Mouse (Mus musculus) liver, postnatal 0 days (tissue): Measurements from ENCODE around the gene Grrp1. TPM values are rescaled to one million over a fixed set of nuclear protein-coding genes. Genes with fewer than 3 reads are reported as not detected.

Experiments used
- ATAC-seq: fragments of 200-750 bp; cut with Nextera tagmentation; 2 replicates; pipeline ENCODE4 v1.8.0; 2017; ENCODE audit warnings: mild to moderate bottlenecking, moderate library complexity
- DNase-seq: peaks from one replicate; pipeline ENCODE4 v3.0.0-alpha.2; 2016
- H3K27ac ChIP-seq: fragments of 300-500 bp; sonication (generic); 2 replicates; pipeline ENCODE4 v1.5.1; 2014; ENCODE audit warnings: antibody characterized with exemption, moderate library complexity, mild to moderate bottlenecking, low read depth
- H3K27me3 ChIP-seq: fragments of 300-500 bp; sonication (generic); 2 replicates; pipeline ENCODE4 v1.6.1; 2014; ENCODE audit warnings: low read length, control low read depth, mixed read lengths; ENCODE audit not compliant: insufficient read depth
- H3K36me3 ChIP-seq: fragments of 300-500 bp; sonication (generic); replicated peaks from 2 replicates; pipeline ENCODE4 v1.6.1; 2014; ENCODE audit warnings: mild to moderate bottlenecking, control low read depth, low read length, moderate library complexity, mixed read lengths; ENCODE audit not compliant: insufficient read depth
- H3K4me1 ChIP-seq: fragments of 300-500 bp; sonication (generic); 2 replicates; pipeline ENCODE4 v1.6.1; 2014; ENCODE audit warnings: antibody characterized with exemption, mild to moderate bottlenecking, control low read depth; ENCODE audit not compliant: insufficient read depth
- H3K4me2 ChIP-seq: fragments of 300-500 bp; sonication (generic); 2 replicates; pipeline ENCODE4 v1.6.1; 2014; ENCODE audit warnings: low read depth, mild to moderate bottlenecking, low read length, moderate library complexity, mixed read lengths
- H3K4me3 ChIP-seq: fragments of 300-500 bp; sonication (generic); 2 replicates; pipeline ENCODE4 v1.5.1; 2014; ENCODE audit warnings: low read depth, low read length
- H3K9ac ChIP-seq: fragments of 300-500 bp; sonication (generic); replicated peaks from 2 replicates; pipeline ENCODE4 v1.6.1; 2014; ENCODE audit warnings: mild to moderate bottlenecking, moderate library complexity
- H3K9me3 ChIP-seq: fragments of 300-500 bp; sonication (generic); 2 replicates; pipeline ENCODE4 v1.6.1; 2016; ENCODE audit warnings: mild to moderate bottlenecking, control low read depth, low read length, mixed read lengths
- CTCF ChIP-seq: sonication (generic); IDR thresholded peaks from 2 replicates; pipeline ENCODE4 v1.5.1; 2016; ENCODE audit warnings: antibody characterized with exemption, low read depth
- EP300 ChIP-seq: IDR thresholded peaks from 2 replicates; pipeline ENCODE4 v1.6.1; 2016; ENCODE audit warnings: antibody characterized with exemption, low read depth, mild to moderate bottlenecking
- WGBS: fragments of 180-500 bp; shearing (Covaris S2); extraction: QIAGEN DNeasy Blood & Tissue Kit; methylation state at CpG from one replicate; pipeline ENCODE4 v1.1.7; 2014; ENCODE audit not compliant: insufficient replicate concordance; 5-methylcytosine and 5-hydroxymethylcytosine counted together
- polyA plus RNA-seq: library from polyadenylated mRNA; unstranded; fragments of >200 nt; fragmentation: Nextera tagmentation; extraction: Ambion mirVana; gene quantifications from 2 replicates; pipeline ENCODE4 v1.2.1, GENCODE M21; 2015

The Grrp1 gene
- polyA plus RNA-seq, 1 experiment from 2014 or later: 1.4 TPM

DNA sequence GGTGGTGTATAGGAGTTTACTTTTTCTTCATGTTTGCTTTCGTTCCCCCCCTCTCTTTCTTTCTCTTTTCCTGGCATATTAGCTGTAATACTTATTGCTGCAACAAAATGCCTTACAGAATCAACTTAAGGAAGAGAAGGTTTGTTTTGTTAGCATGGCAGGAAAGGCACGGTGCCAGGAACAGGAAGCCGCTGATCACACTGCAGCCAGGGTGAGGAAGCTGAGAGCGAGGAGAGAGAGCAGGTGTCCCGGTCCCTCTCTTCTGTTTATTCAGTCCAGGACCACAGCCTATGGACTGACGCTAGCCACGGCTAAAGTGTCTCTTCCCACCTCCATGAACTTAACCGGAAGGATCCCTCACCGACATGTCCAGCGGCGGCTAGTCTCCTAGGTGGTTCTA, 4.4 kb upstream of the Grrp1 start:
- Histone ChIP-seq H3K4me3 (no peak overlapping the region), H3K9me3 (no peaks in the 10 kb centered on the region), H3K27ac (no peak overlapping the region), H3K4me2 (peak overlapping the region; percentile 5; the same call in 1 of the 2 replicates), H3K4me1 (peaks cover 13% of the 10 kb centered on the region), H3K27me3 (peaks cover 25% of the 10 kb centered on the region), H3K9ac (no peak overlapping the region), H3K36me3 (no peaks in the 10 kb centered on the region)
- ATAC-seq: no peak
- no peak for DNase-seq
- TF ChIP-seq EP300: no peak
- TF ChIP-seq CTCF: no peak
- WGBS: 26% methylated on average over 11 of the region's 11 CpGs

DNA sequence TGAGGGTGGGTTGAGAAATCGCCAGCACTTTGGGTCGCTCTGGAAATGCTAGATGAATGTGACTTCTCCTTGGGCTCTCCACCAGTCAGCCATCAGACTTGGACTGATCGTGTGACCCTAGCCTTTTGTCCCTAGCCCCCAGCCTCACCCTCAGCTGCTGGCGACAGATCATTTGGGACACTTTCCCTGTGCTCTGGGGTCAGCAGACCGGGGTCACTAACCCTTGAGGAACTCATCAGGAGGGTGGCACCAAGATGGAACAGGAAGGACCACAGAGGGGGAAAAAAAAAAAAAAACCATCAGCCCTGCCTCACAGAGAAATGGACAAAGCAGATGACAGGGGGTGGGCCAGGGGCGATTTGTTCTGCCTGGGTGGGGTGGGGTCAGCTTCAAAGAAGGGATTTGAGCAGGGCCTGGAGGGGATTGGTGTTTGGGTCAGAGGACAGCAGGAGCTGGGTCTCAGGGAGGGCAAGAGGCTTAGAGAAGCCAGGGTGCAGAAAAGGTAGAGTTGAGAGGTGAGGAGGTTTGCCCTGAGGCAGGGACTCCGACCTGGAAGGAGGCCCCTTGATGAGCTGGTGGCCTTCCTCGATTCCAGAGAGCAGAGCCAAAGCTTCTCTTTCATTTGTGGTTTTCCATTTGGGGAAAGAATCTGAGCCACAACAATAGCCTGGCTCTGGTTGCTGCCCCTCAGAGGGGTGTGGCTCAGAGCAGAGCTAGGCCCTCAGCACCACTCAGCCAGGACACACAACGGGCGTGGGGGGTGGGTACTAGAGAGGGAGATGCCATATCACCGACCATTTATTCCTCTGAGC, 3.5 kb upstream of the Grrp1 start:
- 38% methylated on average over 11 of the region's 11 CpGs for WGBS
- H3K27me3 ChIP-seq: peaks cover 35% of the 10 kb centered on the region
- no peak for TF ChIP-seq EP300
- TF ChIP-seq CTCF: no peak
- peaks cover 13% of the 10 kb centered on the region for H3K4me1 ChIP-seq
- H3K27ac ChIP-seq: no peak overlapping the region
- H3K4me2 ChIP-seq: no peak overlapping the region
- DNase-seq (no peak), ATAC-seq (no peak)
- H3K9ac ChIP-seq: no peak overlapping the region
- H3K36me3 ChIP-seq: no peaks in the 10 kb centered on the region
- no peak overlapping the region for H3K4me3 ChIP-seq
- no peaks in the 10 kb centered on the region for H3K9me3 ChIP-seq

DNA sequence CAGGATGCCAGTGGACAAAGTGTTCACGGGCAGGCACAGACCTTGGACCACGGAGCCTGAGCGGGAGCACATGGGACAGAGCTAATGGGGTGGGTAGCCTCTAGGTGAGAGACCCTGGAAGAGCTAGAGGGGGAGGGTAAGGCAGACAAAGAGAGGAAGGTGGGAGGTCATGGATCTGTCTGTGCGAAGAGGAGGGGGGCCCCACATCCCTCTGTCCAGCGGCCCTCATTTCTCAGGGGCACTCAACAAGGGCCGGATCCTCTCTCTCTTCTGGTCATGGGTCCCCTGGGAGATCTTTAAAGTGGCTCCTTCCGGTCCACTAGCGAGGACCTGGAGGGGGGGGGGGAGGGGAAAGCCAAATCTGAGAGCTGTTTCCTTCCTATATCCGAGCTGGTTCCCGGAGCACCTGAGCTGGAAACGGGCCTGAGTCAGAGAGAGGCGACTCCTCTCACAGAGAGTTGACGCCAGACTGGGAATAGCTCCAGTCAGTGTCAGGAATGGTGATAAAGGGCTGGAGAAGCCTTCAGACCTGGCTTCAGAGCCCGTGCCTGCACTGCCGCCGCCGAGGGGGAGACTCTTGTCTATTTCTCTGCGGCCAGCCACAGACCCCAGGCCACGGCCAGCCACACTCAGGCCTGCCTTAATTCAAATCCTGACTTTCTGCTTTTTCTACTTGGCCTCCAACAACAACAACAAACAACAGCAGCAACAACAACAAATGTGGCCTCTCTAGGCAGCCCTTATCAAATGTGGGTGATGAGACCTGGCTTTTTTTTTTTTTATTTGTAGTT, 2.7 kb upstream of the Grrp1 start:
- no peaks in the 10 kb centered on the region for H3K9me3 ChIP-seq
- H3K4me1 ChIP-seq: peaks cover 17% of the 10 kb centered on the region
- TF ChIP-seq EP300: no peak
- ATAC-seq (no peak), DNase-seq (no peak)
- peaks cover 43% of the 10 kb centered on the region for H3K27me3 ChIP-seq
- H3K4me2 ChIP-seq: 0 out of 2 replicates have a peak overlapping the region, but pooled peaks have one; percentile 22
- no peak overlapping the region for H3K9ac ChIP-seq
- 34% methylated on average over 16 of the region's 19 CpGs for WGBS
- H3K27ac ChIP-seq: no peak overlapping the region
- H3K4me3 ChIP-seq: no peak overlapping the region
- no peaks in the 10 kb centered on the region for H3K36me3 ChIP-seq

DNA sequence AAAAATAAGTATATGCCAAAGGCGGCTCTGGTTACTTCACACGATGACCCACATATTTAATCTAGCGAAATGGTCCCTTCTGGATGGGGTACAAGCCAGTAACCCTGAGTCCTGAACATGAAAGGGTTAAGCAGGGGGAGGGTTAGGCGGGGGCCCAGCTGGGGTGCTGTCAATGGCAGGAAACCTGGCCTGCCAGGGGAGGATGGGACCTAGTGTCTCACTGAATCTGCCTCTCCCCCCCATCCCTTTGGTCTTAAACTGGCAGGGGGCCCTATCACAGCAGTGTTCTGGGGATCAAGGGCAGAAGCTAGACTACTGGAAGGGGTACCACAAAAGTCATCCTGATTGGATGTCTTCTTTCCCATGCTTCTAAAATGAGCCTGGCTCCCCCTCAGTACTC, 1.9 kb upstream of the Grrp1 start:
- H3K9ac ChIP-seq: no peak overlapping the region
- DNase-seq (no peak), ATAC-seq (no peak)
- H3K27me3 ChIP-seq: peaks cover 50% of the 10 kb centered on the region
- WGBS: 50% methylated on average over 4 of the region's 4 CpGs
- no peaks in the 10 kb centered on the region for H3K9me3 ChIP-seq
- TF ChIP-seq CTCF (no peak), EP300 (no peak)
- no peak overlapping the region for H3K27ac ChIP-seq
- no peak overlapping the region for H3K4me3 ChIP-seq
- H3K4me2 ChIP-seq: no peak overlapping the region
- no peaks in the 10 kb centered on the region for H3K36me3 ChIP-seq
- peaks cover 23% of the 10 kb centered on the region for H3K4me1 ChIP-seq

DNA sequence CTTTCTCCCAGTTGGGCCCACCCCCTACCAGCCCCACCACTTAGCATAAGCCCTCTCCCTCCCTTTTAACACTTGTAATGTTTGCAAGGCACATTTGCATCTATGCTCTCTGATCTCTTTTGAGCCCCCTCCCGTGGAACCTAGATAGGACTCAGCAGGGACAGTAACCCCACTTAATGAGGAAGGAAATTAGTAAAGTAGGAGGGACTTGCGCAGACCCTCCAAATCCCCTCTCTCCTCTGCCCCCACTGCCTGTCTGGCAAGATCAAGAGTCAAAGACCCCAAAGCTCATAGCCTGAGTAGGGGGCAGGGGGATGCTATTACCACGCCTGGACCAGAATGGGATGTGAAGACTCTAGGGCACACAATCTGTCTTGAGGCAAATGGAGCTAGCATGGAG, 929 bp upstream of the Grrp1 start:
- no peak for DNase-seq
- WGBS: 50% methylated on average over 3 of the region's 3 CpGs
- peaks cover 31% of the 10 kb centered on the region for H3K4me1 ChIP-seq
- H3K27ac ChIP-seq: no peak overlapping the region
- H3K9ac ChIP-seq: no peak overlapping the region
- H3K27me3 ChIP-seq: peaks cover 60% of the 10 kb centered on the region
- H3K36me3 ChIP-seq: no peaks in the 10 kb centered on the region
- no peak for TF ChIP-seq CTCF
- no peak for TF ChIP-seq EP300
- H3K4me2 ChIP-seq: no peak overlapping the region
- H3K9me3 ChIP-seq: no peaks in the 10 kb centered on the region
- H3K4me3 ChIP-seq: no peak overlapping the region
- no peak for ATAC-seq
